Mouse (Mus musculus) stomach, postnatal 0 days (tissue): ENCODE measurements around the gene Men1. TPM values are rescaled to one million over a fixed set of nuclear protein-coding genes. Genes with fewer than 3 reads are reported as not detected.

Experiments
- ATAC-seq: fragments of 200-750 bp; cut with Nextera tagmentation; 2 replicates; pipeline ENCODE4 v1.8.0; 2017; ENCODE audit not compliant: low FRiP score, low TSS enrichment
- DNase-seq: peaks from one replicate; pipeline ENCODE4 v3.0.0-alpha.2; 2016; ENCODE audit warnings: low spot score
- H3K27ac ChIP-seq: fragments of 300-500 bp; sonication (generic); replicated peaks from 2 replicates; pipeline ENCODE4 v1.5.1; 2014; ENCODE audit warnings: mild to moderate bottlenecking, control low read depth
- H3K27me3 ChIP-seq: fragments of 300-500 bp; sonication (generic); 2 replicates; pipeline ENCODE4 v1.6.1; 2014; ENCODE audit warnings: low read length; ENCODE audit not compliant: control insufficient read depth, insufficient read depth
- H3K36me3 ChIP-seq: fragments of 300-500 bp; sonication (generic); 2 replicates; pipeline ENCODE4 v1.6.1; 2014; ENCODE audit warnings: low read length, mixed read lengths; ENCODE audit not compliant: control insufficient read depth, insufficient read depth
- H3K4me1 ChIP-seq: fragments of 300-500 bp; sonication (generic); replicated peaks from 2 replicates; pipeline ENCODE4 v1.6.1; 2014; ENCODE audit warnings: antibody characterized with exemption; ENCODE audit not compliant: control insufficient read depth, insufficient read depth
- H3K4me2 ChIP-seq: fragments of 300-500 bp; sonication (generic); replicated peaks from 2 replicates; pipeline ENCODE4 v1.6.1; 2014; ENCODE audit warnings: low read depth, mild to moderate bottlenecking, control low read depth, moderate library complexity
- H3K4me3 ChIP-seq: fragments of 300-500 bp; sonication (generic); 2 replicates; pipeline ENCODE4 v1.5.1; 2014; ENCODE audit warnings: low read depth, low read length, control low read depth
- H3K9ac ChIP-seq: fragments of 300-500 bp; sonication (generic); 2 replicates; pipeline ENCODE4 v1.6.1; 2014; ENCODE audit warnings: mild to moderate bottlenecking, low read length, control low read depth, mixed read lengths
- H3K9me3 ChIP-seq: fragments of 300-500 bp; sonication (generic); 2 replicates; pipeline ENCODE4 v1.6.1; 2016; ENCODE audit warnings: low read length; ENCODE audit not compliant: control insufficient read depth
- CTCF ChIP-seq: IDR thresholded peaks from 2 replicates; pipeline ENCODE4 v1.5.1; 2016; ENCODE audit warnings: antibody characterized with exemption, low read depth, mild to moderate bottlenecking, moderate library complexity
- EP300 ChIP-seq: optimal IDR thresholded peaks from 2 replicates; pipeline ENCODE3; 2016; ENCODE audit warnings: antibody characterized with exemption
- WGBS: fragments of 180-500 bp; shearing (Covaris S2); extraction: QIAGEN DNeasy Blood & Tissue Kit; methylation state at CpG from one replicate; pipeline ENCODE4 v1.1.7; 2014; 5-methylcytosine and 5-hydroxymethylcytosine counted together
- polyA plus RNA-seq: library from polyadenylated mRNA; unstranded; fragments of >200 nt; fragmentation: Nextera tagmentation; extraction: Ambion mirVana; gene quantifications from 2 replicates; pipeline ENCODE4 v1.2.1, GENCODE M21; 2015

The Men1 gene
- polyA plus RNA-seq, 1 experiment from 2014 or later, result 27.1 TPM

GRCm38 (mm10) chr19:6373539-6374400, 39.0 kb downstream of the Men1 start:
- DNase-seq (peak; percentile 86), ATAC-seq (peak; percentile 38; the same call in 1 of the 2 replicates)
- Histone ChIP-seq H3K4me1 (no peaks in the 10 kb centered on the region), H3K9me3 (no peaks in the 10 kb centered on the region), H3K4me3 (no peak overlapping the region), H3K27ac (no peak overlapping the region), H3K27me3 (no peaks in the 10 kb centered on the region), H3K4me2 (no peak overlapping the region), H3K36me3 (peaks cover 63% of the 10 kb centered on the region), H3K9ac (no peak overlapping the region)
- no peak for TF ChIP-seq EP300
- peak; percentile 83 for TF ChIP-seq CTCF
- WGBS, result 57% methylated on average over 12 of the region's 12 CpGs

DNA sequence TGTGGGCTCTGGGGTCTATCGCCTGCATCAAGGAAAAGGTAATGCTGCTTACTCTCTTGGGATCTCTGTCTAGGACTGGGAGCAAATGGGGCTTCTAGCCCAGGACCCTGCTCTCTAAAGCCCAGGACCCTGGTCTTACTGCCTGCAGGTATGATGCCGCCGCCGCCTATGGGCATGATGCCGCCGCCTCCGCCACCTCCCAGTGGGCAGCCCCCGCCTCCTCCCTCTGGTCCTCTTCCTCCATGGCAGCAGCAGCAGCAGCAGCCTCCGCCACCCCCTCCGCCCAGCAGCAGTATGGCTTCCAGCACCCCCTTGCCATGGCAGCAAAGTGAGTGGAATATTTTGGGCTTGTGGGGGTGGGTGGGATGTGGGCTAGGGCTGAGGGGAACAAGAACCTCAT, 39.8 kb downstream of the Men1 start:
- DNase-seq (no peak), ATAC-seq (no peak)
- Histone ChIP-seq H3K9ac (no peak overlapping the region), H3K9me3 (no peaks in the 10 kb centered on the region), H3K27me3 (no peaks in the 10 kb centered on the region), H3K4me3 (no peak overlapping the region), H3K4me1 (no peaks in the 10 kb centered on the region), H3K4me2 (no peak overlapping the region), H3K27ac (no peak overlapping the region), H3K36me3 (peaks cover 63% of the 10 kb centered on the region)
- WGBS, result 97% methylated on average over 10 of the region's 10 CpGs
- TF ChIP-seq EP300, result no peak
- TF ChIP-seq CTCF, result no peak

- peak; percentile 19; the same call in 1 of the 2 replicates for ATAC-seq
- 87% methylated on average over 42 of the region's 42 CpGs for WGBS
- Histone ChIP-seq H3K4me1 (no peaks in the 10 kb centered on the region), H3K9ac (no peak overlapping the region), H3K27ac (no peak overlapping the region), H3K4me3 (no peak overlapping the region), H3K27me3 (no peaks in the 10 kb centered on the region), H3K36me3 (peaks cover 61% of the 10 kb centered on the region), H3K9me3 (no peaks in the 10 kb centered on the region), H3K4me2 (no peak overlapping the region)
- no peak for DNase-seq
- TF ChIP-seq EP300 (no peak), CTCF (no peak)
These were observed 40.9 kb downstream of the Men1 start for GRCm38 (mm10) chr19:6375423-6376254.

DNA sequence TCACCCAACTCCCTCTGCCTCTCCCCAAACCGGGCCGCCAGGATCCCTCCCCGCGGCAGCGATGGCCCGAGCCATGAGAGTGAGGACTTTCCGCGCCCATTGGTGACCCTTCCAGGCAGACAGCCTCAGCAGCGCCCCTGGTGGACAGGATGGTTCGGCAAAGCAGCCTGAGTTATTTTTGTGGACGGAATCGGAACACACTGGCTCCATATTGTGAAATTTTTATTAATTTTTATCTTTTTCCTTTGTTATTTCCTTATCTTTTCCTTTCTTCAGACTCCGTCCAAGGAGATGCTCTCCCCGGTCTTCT, 41.4 kb downstream of the Men1 start:
- Histone ChIP-seq H3K9me3 (no peaks in the 10 kb centered on the region), H3K4me1 (no peaks in the 10 kb centered on the region), H3K4me3 (no peak overlapping the region), H3K9ac (no peak overlapping the region), H3K27me3 (no peaks in the 10 kb centered on the region), H3K27ac (no peak overlapping the region), H3K36me3 (peaks cover 56% of the 10 kb centered on the region), H3K4me2 (no peak overlapping the region)
- DNase-seq, result peak; percentile 74
- 75% methylated on average over 14 of the region's 14 CpGs for WGBS
- no peak for ATAC-seq
- TF ChIP-seq CTCF (peak; percentile 80), EP300 (no peak)

GRCm38 (mm10) chr19:6376643-6377042, 41.9 kb downstream of the Men1 start:
- DNase-seq (no peak), ATAC-seq (no peak)
- Histone ChIP-seq H3K4me2 (no peak overlapping the region), H3K27me3 (no peaks in the 10 kb centered on the region), H3K9ac (no peak overlapping the region), H3K36me3 (peaks cover 52% of the 10 kb centered on the region), H3K4me3 (no peak overlapping the region), H3K27ac (no peak overlapping the region), H3K9me3 (no peaks in the 10 kb centered on the region), H3K4me1 (no peaks in the 10 kb centered on the region)
- WGBS, result 63% methylated on average over 2 of the region's 2 CpGs
- TF ChIP-seq CTCF (no peak), EP300 (no peak)
